Mouse (Mus musculus): Measurements from ENCODE around the gene Cyp2g1. TPM values are rescaled to one million over a fixed set of nuclear protein-coding genes. Genes with fewer than 3 reads are reported as not detected.
A peak's percentile ranks its signal among the peaks of the same experiment; 100 is the strongest.
"Not testable (repeated sequence)": the region's sequence is repeated elsewhere in the genome, so short reads cannot be mapped to it uniquely, and the experiment has no call there.

Gene Cyp2g1
- total RNA-seq (2021): not detected

DNA sequence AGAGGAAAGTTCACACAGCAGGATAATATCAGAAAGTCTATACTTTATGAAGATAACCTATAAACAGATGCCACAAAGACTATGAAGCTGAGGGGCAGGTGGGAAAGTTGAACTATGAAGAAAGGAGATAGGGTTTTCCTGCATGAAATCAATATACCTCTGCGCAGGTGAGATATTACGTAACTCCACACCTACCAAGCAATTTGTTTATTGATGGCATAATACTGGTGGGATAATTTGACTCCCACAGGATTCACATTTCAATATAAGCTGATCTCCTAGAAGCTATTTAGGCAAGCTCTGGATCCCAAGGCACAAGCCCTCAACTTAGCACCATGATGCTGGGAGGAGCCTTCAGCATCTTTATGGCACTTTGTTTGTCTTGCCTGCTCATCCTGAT lies at the start of gene Cyp2g1:
Cyp2g1 (plus strand) TSS at position 301 of the 400 bp plus-strand sequence.
- no peak for DNase-seq
- intact Hi-C loops (cut with DNase I): no loop called here

DNA sequence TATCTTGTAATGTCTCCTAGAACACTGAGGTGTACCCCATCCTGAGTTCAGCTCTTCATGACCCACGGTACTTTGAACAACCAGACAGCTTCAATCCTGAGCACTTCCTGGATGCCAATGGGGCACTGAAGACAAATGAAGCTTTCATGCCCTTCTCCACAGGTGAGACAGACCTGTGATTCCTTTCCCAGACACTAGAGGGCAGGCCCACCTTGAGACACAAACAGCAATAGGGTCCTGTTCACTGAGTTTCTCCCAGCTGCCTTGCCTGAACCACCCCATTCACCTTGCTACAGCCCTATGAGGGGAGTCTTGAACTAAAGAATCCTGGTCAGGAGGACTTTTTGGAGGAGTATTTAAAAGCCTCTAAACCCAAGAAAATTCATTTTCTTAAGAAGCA lies 41.6 kb upstream of the Cyp2g1 start:
- DNase-seq: peak in 1 of 2 experiments; percentile 3
- intact Hi-C loops (cut with DNase I): loop anchor here (5.0 kb wide), 1 partner anchor 360 kb away; no protein-coding TSS in a partner anchor

DNA sequence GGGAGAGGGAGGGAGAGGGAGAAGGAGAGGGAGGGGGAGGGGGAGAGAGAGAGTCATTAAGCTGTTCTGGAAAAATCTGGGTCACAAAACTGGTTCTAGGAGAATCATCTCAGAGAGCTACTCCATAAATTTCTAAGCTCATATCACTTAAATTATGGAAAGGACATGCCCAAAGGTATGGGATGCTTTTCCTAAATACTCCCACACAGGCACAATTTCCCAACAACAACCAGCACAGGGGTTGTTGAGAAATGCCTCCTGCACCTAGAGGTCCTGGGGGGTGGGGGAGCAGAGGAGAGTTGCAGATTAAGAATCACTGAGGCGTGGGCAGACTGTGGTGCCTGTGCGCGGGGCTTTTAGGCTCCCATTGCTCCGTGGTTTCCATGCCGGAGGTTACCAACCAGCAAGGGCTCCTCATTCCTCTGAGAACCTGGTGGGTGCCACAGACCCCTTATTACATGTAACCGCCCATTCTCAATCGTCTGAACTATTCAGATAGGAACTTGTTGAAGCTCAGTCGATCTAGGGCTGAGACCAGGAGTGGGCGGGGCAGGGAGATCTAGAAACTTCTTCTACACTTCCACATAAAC lies 38.7 kb upstream of the Cyp2g1 start:
- intact Hi-C loops (cut with DNase I): loop anchor here (5.0 kb wide), 1 partner anchor 357 kb away; no protein-coding TSS in a partner anchor
- no peak for DNase-seq

DNA sequence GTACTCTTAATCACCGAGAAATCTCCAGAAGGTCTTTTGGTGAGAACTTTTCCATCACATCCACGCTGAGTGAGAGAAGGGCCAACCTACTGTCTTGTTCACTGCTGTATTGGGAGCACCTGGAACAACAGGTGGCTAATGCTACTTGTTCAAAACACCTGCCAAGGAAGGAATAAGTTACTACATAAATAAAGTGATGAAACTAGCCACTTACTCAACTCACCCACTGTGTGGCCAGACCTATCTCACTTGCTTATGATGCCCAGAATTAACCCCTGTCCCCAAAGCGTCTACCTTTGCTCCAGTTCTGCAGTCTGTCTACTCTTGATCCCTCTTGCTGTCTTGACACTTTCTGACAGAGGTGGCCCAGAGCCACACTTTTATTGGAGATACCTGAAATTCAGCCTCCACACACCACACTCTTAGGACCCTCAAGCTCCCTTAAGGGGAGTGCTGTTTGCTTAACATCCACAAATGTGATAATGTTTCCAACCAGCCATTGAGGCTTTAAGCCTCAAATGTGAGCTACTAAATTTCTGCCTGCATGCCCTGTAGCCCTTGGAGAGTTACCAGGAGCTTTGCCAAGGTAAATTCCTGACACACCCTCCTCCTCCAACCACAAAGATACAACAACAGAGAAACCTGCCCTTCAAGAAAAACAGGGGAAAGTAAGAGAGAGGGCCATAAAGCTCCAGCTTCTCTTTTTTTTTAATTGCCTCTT lies 35.7 kb upstream of the Cyp2g1 start:
- DNase-seq: no peak
- intact Hi-C loops (cut with DNase I): no loop called here

DNA sequence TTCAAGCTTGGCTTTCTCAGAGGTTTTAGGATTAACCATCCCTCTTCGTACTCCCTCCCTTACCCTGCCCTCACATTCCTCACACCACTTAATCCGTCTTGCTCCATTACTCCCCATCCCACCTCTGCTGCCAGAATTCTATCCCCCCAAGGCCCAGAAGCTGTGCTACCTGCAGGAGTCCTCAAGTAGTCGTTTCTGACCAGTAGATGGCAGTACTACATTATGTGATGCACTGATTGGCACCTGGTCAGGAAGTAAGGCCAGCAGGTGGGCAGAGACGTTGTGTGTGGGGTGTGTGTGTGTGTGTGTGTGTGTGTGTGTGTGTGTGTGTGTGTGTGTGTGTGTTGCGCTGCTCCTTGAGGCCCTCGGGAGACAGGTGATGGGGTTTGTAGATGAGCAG lies 32.8 kb upstream of the Cyp2g1 start:
- no peak for DNase-seq
- intact Hi-C loops (cut with DNase I): no loop called here

DNA sequence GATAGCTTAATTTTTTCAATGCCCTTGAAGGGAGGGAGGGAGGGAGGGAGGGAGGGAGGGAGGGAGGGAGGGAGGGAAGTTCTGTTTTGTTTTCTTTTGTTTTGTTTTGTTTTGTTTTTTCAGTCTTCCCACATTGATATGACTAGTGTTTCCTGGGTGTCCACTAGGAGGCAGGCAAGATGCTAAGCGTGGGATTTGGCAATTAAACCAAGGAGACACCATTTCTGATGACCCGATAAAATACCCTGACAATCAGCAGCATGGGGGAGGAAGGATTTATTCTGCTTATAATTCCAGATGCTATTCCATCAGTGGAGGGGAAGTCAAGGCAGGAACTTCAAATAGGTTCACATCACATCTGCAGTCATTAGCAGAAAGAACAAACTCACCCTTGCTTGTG lies 30.9 kb upstream of the Cyp2g1 start:
- no peak for DNase-seq
- intact Hi-C loops (cut with DNase I): no loop called here

DNA sequence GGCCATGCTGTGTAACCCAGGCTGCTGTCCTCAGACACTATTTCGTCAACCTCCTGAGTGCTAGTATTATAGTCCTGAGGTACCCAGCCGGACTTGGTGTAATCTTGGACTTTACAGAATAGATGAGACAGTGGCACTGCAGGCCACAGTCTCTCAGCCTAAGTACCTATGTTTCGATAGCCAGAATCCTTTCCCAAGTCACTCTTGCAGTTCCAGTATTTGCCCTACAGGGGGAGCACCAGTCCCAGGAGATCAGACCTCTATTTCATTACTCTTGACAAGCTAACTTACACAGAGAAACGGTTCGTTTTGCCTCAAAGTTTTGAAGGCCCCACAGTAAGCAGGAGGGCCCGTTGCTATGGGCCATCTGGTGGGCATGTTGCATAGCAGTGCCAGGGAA lies 30.2 kb upstream of the Cyp2g1 start:
- intact Hi-C loops (cut with DNase I): no loop called here
- DNase-seq: peak in 1 of 2 experiments; percentile 14

DNA sequence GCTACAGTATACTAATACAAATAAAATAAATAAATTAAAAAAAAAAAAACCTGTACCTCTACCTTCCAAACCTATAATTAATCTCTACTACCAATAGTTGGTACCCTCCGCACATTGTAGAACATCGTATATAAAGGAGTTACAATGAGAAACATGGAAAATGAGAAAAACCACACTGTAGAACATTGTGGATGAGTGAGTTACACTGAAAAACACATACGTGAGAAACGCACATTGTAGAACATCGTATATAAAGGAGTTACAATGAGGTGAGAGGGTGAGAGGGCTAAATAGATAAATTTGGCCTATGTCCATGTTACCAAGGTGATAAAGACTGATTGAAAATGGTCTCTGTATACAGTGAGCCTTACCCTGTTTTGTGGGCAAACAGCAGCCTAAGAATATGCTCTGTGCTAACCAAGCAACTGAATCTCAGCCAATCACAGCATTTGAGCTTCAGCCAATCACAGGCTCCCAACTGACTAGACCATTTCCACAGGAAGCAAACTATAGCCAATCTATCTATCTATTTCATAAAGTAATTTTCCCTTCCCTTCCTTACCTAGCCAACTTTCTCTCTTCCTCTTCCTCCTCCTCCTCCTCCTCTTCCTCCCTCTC lies 28.8 kb upstream of the Cyp2g1 start:
- DNase-seq: no peak
- intact Hi-C loops (cut with DNase I): no loop called here

DNA sequence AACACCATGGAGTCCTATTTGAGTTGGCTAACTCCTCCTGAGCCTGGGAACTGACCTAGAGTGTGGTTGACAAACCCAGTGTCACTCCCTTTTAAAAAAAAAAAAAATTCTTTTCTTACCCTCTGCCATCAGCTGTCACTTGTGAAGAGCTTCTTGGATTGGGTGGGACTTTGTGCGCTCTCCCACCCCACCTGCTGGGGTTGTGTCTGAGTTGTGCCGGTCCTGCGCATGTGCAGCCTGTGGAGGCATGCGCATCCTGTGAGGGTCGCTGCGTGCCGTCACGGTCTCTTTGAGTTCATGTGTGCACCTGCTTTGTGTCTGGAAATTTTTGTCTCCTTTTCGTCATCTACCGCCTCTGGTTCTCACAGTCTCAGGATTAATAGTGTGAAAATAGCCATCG lies 28.2 kb upstream of the Cyp2g1 start:
- intact Hi-C loops (cut with DNase I): no loop called here
- DNase-seq: no peak

DNA sequence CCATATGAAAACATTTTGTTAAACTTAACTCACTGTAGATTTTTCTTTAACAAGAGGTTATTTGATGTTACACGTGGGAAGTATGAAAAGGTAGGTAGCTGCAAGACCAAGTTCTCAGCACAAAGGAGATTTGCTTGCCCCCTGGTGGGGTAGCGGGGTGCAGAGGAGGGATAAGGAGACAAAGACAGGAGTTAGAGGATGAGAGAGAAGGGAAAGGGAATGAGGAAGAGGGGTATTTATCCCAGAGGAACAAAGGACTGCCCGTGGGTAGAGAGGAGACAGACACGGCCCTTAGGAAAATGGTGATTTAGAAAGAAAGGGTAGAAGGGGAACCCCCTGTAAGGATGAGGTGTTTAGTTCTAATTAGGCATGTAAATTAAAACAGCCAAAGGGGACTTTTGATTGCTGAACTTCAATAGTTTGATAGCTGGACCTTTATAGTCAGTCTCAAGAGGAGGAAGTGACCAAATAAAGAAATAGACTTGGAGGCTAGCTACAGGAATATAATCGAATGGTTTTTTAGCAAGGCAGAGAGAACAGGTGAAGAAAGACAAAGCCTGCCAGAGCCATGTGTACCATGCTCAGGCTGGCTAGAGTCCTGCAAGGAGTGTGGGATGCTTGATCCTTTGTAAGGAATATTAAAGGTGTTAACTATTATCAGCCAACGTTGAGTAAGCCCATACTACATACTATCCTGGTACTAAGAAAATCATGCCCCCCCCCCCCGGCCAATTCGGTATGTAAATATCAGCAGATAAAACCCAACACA lies 27.5 kb upstream of the Cyp2g1 start:
- intact Hi-C loops (cut with DNase I): no loop called here
- DNase-seq: no peak

DNA sequence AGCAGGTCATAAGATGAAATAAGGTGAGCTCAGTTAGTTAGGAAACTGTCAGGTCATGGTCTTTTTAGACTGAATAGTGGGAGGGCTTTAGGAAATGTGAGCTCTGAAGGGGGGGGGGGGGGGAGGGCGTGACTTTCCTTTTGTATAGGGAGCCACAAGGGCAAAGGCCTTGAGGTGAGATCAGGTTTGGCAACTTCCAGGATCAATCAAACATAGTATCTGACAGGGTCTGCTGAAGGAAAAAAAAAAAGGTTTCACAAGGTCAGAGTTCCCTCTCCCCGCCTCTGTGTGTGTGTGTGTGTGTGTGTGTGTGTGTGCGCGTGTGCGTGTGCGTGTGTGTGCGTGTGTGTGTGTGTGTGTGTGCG lies 26.9 kb upstream of the Cyp2g1 start:
- intact Hi-C loops (cut with DNase I): no loop called here
- no peak for DNase-seq

DNA sequence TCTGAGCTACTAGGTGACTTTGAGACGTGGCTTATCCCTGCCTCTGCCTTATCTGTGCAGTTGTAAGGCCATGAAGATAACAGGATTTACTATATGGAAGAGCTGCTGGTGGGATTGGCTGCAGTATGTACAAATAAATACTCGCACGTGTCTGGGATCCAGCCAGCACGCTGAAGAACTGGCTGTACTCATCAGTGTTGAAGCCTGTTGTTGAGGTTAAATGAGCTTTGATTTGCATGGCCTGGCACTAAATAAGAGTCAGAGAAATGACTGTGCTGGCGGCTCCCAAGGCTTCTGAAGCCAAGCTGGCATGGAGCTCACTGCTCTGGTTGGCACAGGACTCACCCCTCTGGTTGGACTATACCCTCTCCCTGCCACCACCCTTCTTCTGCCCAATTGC lies 25.5 kb upstream of the Cyp2g1 start:
- DNase-seq: peak; percentile 1
- intact Hi-C loops (cut with DNase I): no loop called here

DNA sequence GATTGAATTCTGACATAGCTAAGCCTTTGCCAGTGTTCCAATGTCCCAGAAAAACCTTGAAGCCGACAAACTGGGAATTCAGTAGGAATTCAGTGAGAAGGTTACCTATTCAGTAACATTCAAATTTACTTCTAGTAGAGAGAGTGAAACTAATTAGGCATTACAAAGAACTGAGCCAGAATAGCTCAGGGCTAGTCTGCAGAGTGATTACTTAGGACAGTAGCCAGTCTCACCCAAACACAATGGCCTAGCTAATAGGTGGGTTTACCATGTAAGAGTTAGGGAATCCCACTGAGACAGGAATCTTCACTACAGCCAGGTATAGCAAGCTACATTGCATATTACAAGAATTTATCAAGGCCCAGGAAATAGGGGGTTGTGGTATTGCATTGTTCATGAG lies 22.7 kb upstream of the Cyp2g1 start:
- intact Hi-C loops (cut with DNase I); DNase-seq: not testable (repeated sequence)

DNA sequence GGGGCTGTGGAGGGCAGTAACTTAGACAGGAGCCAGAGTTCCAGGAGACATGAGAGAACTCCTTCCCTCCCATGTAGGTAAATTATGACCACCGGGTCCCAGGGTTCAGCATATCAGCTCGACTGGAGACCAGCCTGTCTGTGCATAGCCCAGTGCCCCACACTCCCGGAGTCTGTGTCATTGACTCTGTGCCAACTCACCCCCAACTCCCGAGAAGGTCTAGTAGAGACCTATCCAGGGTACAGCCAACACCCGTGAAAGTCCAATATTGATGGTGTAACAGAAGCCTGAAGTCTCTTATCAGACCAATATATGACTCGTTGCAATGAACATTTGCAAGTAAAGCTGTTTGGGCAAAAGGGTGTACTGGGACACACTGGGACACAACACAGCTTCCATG lies 18.7 kb upstream of the Cyp2g1 start:
- intact Hi-C loops (cut with DNase I): no loop called here
- no peak for DNase-seq

DNA sequence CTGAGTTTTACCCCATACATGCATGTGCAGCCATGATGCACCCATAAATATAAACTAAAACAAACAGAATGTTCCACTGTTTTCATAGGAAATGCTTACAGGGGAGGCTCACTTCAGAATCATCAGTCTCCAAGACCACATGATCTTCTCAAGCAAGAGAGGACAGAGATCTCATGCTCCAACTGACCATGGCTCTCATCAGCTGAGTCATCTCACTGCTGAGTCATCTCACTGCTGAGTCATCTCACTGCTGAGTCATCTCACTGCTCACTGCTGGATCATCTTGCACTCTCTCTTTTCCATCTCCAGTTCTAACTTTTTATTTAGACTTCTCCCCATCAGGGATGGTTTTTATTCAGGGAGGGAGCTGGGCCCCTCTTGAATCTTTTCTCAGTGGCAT lies 8.6 kb upstream of the Cyp2g1 start:
- intact Hi-C loops (cut with DNase I): no loop called here
- DNase-seq: no peak

DNA sequence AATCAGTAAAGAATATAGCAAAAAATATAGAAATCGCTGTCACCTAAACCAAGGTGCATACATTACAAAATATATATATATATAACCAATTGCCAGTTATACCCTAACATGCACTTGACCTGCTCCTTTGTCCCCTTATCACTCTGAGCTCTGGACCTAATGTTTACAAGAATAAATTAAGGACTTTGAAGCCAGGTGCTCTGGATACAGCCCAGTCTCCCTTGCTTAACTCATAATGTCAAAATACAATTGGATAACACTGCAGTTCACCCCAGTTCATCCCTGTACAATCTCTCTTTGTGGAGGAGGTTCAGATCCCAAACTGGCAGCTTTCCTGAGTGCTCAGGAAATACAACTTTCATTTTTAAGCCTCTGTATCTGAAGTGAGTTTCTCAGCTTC lies 7.7 kb upstream of the Cyp2g1 start:
- DNase-seq: no peak
- intact Hi-C loops (cut with DNase I): no loop called here

DNA sequence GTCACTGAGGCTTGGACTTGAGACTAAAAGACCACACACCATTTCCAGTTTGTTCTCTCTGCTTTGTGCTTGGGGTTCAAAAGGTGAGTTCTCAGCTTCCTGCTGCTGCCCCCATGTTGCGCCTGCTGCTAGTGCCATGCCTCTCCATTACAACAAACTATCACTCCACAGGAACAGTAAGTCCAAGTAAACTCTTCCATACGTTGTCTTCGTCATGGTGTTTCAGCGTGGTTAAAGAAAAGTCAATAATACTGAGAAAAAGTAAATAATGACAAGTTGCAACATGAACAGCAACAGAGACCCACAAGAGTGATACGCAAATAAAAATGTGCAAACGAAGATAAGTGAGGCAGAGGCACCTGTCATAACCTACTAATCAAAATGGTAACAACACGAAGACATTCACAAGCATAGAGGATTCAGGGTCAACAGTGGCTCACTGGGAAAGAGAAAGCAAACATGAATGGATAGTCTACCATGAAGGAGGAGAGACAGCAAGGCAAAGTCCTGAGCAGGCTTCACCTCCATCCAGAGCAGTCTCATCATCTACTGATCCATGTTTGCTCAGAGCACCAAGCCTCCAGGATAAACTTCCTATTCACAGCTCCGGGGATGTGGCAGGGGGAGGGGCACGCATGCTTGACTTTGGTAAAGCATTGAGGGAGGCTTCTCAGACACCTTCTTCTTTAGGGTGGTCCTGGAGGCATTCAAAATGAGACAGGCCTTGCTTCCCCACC lies 23.0 kb downstream of the Cyp2g1 start:
- DNase-seq; intact Hi-C loops (cut with DNase I): not testable (repeated sequence)

DNA sequence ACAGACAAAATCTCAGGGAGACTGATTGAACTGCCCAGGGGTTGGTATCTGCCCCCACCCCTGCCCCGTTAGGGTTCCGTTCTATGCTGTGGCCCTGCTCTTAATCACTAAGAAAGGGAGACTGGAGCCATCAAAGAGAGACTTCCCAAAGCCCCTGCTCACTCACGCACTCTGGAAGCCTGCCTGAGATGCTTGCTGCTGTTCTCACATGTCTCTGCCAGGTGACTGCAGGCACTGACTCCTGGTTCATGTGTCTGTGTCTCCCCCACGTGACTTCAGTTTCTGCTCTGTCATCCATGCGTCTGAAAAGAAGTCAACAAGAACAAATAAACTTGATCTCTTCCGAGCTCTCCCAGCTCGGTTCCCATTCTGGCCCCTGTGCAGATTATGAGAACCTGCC lies 24.0 kb downstream of the Cyp2g1 start:
- DNase-seq; intact Hi-C loops (cut with DNase I): not testable (repeated sequence)

DNA sequence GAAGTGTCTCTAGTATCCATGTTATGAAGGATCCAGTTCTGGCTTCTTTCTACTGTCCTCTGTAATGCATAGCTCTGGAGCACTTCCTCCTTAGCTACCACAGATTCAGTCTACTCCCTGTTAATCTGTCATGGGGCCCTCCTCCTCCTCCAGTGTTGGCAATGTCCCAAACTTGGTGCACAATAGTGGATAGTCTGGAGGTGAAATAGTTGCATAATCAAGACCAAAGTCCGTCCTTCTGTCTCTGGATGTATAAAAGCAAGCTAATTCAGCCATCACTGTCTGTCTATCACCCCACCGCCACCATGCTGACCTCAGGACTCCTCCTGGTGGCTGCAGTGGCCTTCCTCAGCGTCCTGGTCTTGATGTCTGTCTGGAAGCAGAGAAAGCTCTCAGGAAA lies 26.4 kb downstream of the Cyp2g1 start, which contains the start of gene Cyp2a5:
Cyp2a5 (plus strand) TSS at position 247 of the 400 bp plus-strand sequence.
- DNase-seq: not testable (repeated sequence)

DNA sequence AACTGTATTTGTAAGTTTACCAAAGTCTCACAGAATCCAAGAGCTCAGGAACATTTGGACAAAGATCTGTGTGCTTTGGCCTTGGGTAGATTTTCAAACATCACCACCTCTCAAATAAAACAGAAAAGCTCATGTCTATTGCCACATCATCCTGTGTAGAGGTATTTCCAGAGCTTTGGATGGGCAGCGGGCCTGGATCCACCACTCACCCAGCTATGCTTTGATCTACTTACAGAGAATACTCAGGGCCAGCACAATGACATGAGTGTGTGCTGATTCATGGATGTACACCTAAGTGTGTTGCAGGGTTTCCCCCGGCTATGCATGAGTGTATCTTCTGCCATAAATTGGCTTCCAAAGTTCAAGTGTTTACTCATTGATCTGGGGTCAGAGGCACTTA lies 34.7 kb downstream of the Cyp2g1 start:
- intact Hi-C loops (cut with DNase I): not testable (repeated sequence)

More for the DNA sequence above, 26.4 kb downstream of the Cyp2g1 start, which contains the start of gene Cyp2a5:
- intact Hi-C loops (cut with DNase I): not testable (repeated sequence)

More for the DNA sequence above, 34.7 kb downstream of the Cyp2g1 start:
- DNase-seq: not testable (repeated sequence)

Measured in heart, postnatal 36 days (tissue).